Mouse (Mus musculus) CH12.LX (cell line): ENCODE measurements around the gene Arl4c. TPM values are rescaled to one million over a fixed set of nuclear protein-coding genes. Genes with fewer than 3 reads are reported as not detected.

Experiments
- DNase-seq: peaks from one replicate; pipeline ENCODE4 v3.0.0-alpha.2; 2013; ENCODE audit errors: extremely low read depth
- H3K27ac ChIP-seq: 2 replicates; pipeline ENCODE4 v1.5.1; 2012; ENCODE audit warnings: low read depth, mild to moderate bottlenecking, control low read depth, moderate library complexity; ENCODE audit not compliant: insufficient read depth
- H3K27me3 ChIP-seq: replicated peaks from 2 replicates; pipeline ENCODE3; 2012; ENCODE audit warnings: inconsistent platforms
- H3K36me3 ChIP-seq, 2 experiments: replicated peaks in 1 of 2; 2 replicates each; pipeline versions ENCODE3 to v1.6.1; 2012; ENCODE audit warnings: inconsistent platforms in 1 of 2, low read length in 1 of 2, mild to moderate bottlenecking in 1 of 2, mixed read lengths in 1 of 2, moderate library complexity in 1 of 2; ENCODE audit not compliant: control insufficient read depth in 1 of 2, insufficient read depth in 1 of 2
- H3K4me1 ChIP-seq, 2 experiments: 2 replicates each; pipeline ENCODE4 v1.6.1; 2012; ENCODE audit warnings: inconsistent platforms in 1 of 2, moderate library complexity in 1 of 2; ENCODE audit not compliant: insufficient read depth in 2 of 2, control insufficient read depth in 1 of 2
- H3K4me2 ChIP-seq: 2 replicates; pipeline ENCODE4 v1.6.1; 2012; ENCODE audit warnings: low read depth, mild to moderate bottlenecking, control low read depth; ENCODE audit not compliant: poor library complexity, insufficient read depth, severe bottlenecking
- H3K4me3 ChIP-seq, 3 experiments: fragments of 150-350 bp in 1 of 3; sonication (generic) in 1 of 3; replicated peaks in 1 of 3; 2 replicates each; pipeline versions ENCODE3 to v1.5.1; 2011 to 2012; ENCODE audit warnings: low read depth in 2 of 3, low read length in 2 of 3, mild to moderate bottlenecking in 2 of 3, moderate library complexity in 2 of 3, control low read depth in 1 of 3, improper control_type of control experiment in 1 of 3, inconsistent platforms in 1 of 3, mixed read lengths in 1 of 3; ENCODE audit not compliant: poor library complexity in 1 of 3
- H3K79me2 ChIP-seq: replicated peaks from 2 replicates; pipeline ENCODE4 v1.6.1; 2012; ENCODE audit warnings: mild to moderate bottlenecking, moderate library complexity; ENCODE audit not compliant: control insufficient read depth, poor library complexity, insufficient read depth, severe bottlenecking; ENCODE audit errors: extremely low read depth
- H3K9ac ChIP-seq: 2 replicates; pipeline ENCODE4 v1.6.1; 2012; ENCODE audit warnings: low read depth, mild to moderate bottlenecking, control low read depth, moderate library complexity; ENCODE audit not compliant: insufficient read depth
- H3K9me3 ChIP-seq: replicated peaks from 2 replicates; pipeline ENCODE3; 2012; ENCODE audit warnings: low read length, inconsistent platforms, mixed read lengths
- MYC ChIP-seq: IDR thresholded peaks from 2 replicates; pipeline ENCODE4 v1.6.1; 2011; ENCODE audit warnings: low read depth, mild to moderate bottlenecking, improper control_type of control experiment, low read length
- dilution Hi-C: fragments of 300-500 bp; cut with MboI; formaldehyde crosslinking; loops from 2 replicates; pipeline ENCODE4 v1.14.3; 2020; ENCODE audit warnings: low sequenced_read_pairs; ENCODE audit not compliant: extremely low pct_unique_long_range_greater_than_20kb, extremely low pct_ligation_motif_present
- in situ Hi-C: fragments of 300-500 bp; cut with MboI; formaldehyde crosslinking; loops from 3 replicates; pipeline ENCODE4 v1.14.3; 2019; ENCODE audit warnings: low sequenced_read_pairs, low pct_ligation_motif_present, low pct_unique_long_range_greater_than_20kb, mixed read lengths
- polyA plus RNA-seq: library from polyadenylated mRNA; unstranded; fragments of >175 nt; gene quantifications from 2 replicates; pipeline ENCODE4 v1.2.1, GENCODE M21; 2012; ENCODE audit warnings: low read depth; ENCODE audit not compliant: insufficient read length
- total RNA-seq, 2 experiments: library from RNA; depleted of rRNA; stranded (reverse); fragments of 300-350 nt in 1 of 2; fragments of >200 nt in 1 of 2; gene quantifications; 2 replicates each; pipeline ENCODE4 v1.2.3; 2012 to 2014

Gene Arl4c
- total and polyA plus RNA-seq, 3 experiments, result 25.8 to 33.9 (median 31.6) TPM

DNA sequence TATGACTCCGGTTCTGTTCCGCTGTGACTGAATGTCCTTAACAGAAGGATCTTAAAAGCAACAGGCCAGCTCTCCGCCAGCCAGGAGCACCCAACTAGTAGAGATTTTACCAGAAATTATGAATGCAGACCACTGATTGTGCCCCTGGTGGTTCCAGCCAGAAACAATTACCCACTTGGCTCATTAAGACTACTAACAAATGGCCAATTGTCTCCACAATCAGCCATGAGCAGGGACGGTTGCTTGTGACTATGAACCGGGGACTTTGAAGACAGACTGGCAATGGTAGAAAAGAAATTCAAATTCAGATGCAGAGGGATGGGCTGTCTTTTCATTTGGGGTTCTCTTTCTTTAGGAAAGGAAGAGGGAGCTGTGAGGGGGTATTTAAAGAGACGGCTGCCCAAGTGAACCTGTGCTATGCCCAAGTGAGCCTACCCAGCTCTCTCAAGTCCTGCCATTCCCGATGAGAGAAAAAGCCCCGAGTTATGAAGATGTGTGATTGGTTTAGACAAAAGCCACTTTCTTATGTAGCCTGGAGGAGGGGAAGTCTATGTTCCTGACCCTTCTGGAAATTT is 78.4 kb downstream of the Arl4c start:
- no peaks in the 10 kb centered on the region for H3K79me2 ChIP-seq
- no peak overlapping the region for H3K4me3 ChIP-seq
- peaks cover 52% of the 10 kb centered on the region for H3K9me3 ChIP-seq
- H3K27me3 ChIP-seq, result no peaks in the 10 kb centered on the region
- H3K4me1 ChIP-seq, result peaks cover 7 to 15% of the 10 kb centered on the region in 2 experiments
- H3K4me2 ChIP-seq, result no peak overlapping the region
- no peak overlapping the region for H3K9ac ChIP-seq
- dilution Hi-C loops (no loop called here), in situ Hi-C loops (no loop called here)
- H3K36me3 ChIP-seq, result no peaks in the 10 kb centered on the region
- H3K27ac ChIP-seq, result no peak overlapping the region
- DNase-seq, result no peak
- no peak for TF ChIP-seq MYC

Other genes starting within 250 kb of the Arl4c start
- 4.0 and 9.3 TPM in 2 replicates for gene Glrp1, start 192.2 kb downstream of the Arl4c start, total RNA-seq (2012; rRNA removed)
- 6.1 and 6.3 TPM in 2 replicates for gene Glrp1, start 192.2 kb downstream of the Arl4c start, total RNA-seq (2014; rRNA removed)
- gene Glrp1, start 192.2 kb downstream of the Arl4c start, polyA plus RNA-seq, result 9.1 and 11.7 TPM in 2 replicates